Mouse (Mus musculus) midbrain, embryonic 14.5 days (tissue): ENCODE measurements around the gene Map2k3. TPM values are rescaled to one million over a fixed set of nuclear protein-coding genes. Genes with fewer than 3 reads are reported as not detected.
A peak's percentile ranks its signal among the peaks of the same experiment; 100 is the strongest.

Experiments
- ATAC-seq: fragments of 200-750 bp; cut with Nextera tagmentation; 2 replicates; pipeline ENCODE4 v1.8.0; 2017; ENCODE audit warnings: moderate number of reproducible peaks, moderate library complexity; ENCODE audit not compliant: low FRiP score, low TSS enrichment
- DNase-seq: peaks from one replicate; pipeline ENCODE4 v3.0.0-alpha.2; 2015
- H3K27ac ChIP-seq: fragments of 300-500 bp; sonication (generic); replicated peaks from 2 replicates; pipeline ENCODE4 v1.5.1; 2014; ENCODE audit warnings: mild to moderate bottlenecking, low read depth, low read length, moderate library complexity
- H3K27me3 ChIP-seq: fragments of 300-500 bp; sonication (generic); 2 replicates; pipeline ENCODE4 v1.6.1; 2014; ENCODE audit warnings: low read length, control low read depth, mixed read lengths; ENCODE audit not compliant: control insufficient read depth, insufficient read depth
- H3K36me3 ChIP-seq: fragments of 300-500 bp; sonication (generic); 2 replicates; pipeline ENCODE4 v1.6.1; 2014; ENCODE audit warnings: low read length, control low read depth; ENCODE audit not compliant: control insufficient read depth, insufficient read depth
- H3K4me1 ChIP-seq: fragments of 300-500 bp; sonication (generic); 2 replicates; pipeline ENCODE4 v1.6.1; 2014; ENCODE audit warnings: mild to moderate bottlenecking, antibody characterized with exemption, low read length, control low read depth; ENCODE audit not compliant: control insufficient read depth, insufficient read depth
- H3K4me2 ChIP-seq: fragments of 300-500 bp; sonication (generic); 2 replicates; pipeline ENCODE4 v1.6.1; 2014; ENCODE audit warnings: mild to moderate bottlenecking, low read length, moderate library complexity
- H3K4me3 ChIP-seq: fragments of 300-500 bp; sonication (generic); replicated peaks from 2 replicates; pipeline ENCODE4 v1.5.1; 2014; ENCODE audit warnings: low read depth, low read length
- H3K9ac ChIP-seq: fragments of 300-500 bp; sonication (generic); replicated peaks from 2 replicates; pipeline ENCODE4 v1.6.1; 2014; ENCODE audit warnings: mild to moderate bottlenecking, low read length, moderate library complexity
- H3K9me3 ChIP-seq: fragments of 300-500 bp; sonication (generic); 2 replicates; pipeline ENCODE4 v1.6.1; 2016; ENCODE audit warnings: low read length, control low read depth, mixed read lengths; ENCODE audit not compliant: control insufficient read depth
- WGBS: fragments of 180-500 bp; shearing (Covaris S2); extraction: QIAGEN DNeasy Blood & Tissue Kit; methylation state at CpG from one replicate; pipeline ENCODE4 v1.1.7; 2014; 5-methylcytosine and 5-hydroxymethylcytosine counted together
- polyA plus RNA-seq: library from polyadenylated mRNA; unstranded; fragments of >200 nt; fragmentation: Nextera tagmentation; extraction: Ambion mirVana; gene quantifications from 2 replicates; pipeline ENCODE4 v1.2.1, GENCODE M21; 2014

Gene Map2k3
- polyA plus RNA-seq, 1 experiment from 2014 or later, result 23.2 TPM

GRCm38 (mm10) chr11:60942263-60943015, 10.6 kb downstream of the Map2k3 start:
- no peak overlapping the region for H3K4me2 ChIP-seq
- H3K9me3 ChIP-seq, result no peaks in the 10 kb centered on the region
- no peak overlapping the region for H3K27ac ChIP-seq
- ATAC-seq, result no peak
- no peaks in the 10 kb centered on the region for H3K4me1 ChIP-seq
- DNase-seq, result no peak
- H3K4me3 ChIP-seq, result no peak overlapping the region
- 96% methylated on average over 9 of the region's 9 CpGs for WGBS
- peaks cover 44% of the 10 kb centered on the region for H3K36me3 ChIP-seq
- H3K9ac ChIP-seq, result no peak overlapping the region
- H3K27me3 ChIP-seq, result no peaks in the 10 kb centered on the region

- Histone ChIP-seq H3K4me1 (no peaks in the 10 kb centered on the region), H3K9ac (no peak overlapping the region), H3K27ac (no peak overlapping the region), H3K9me3 (no peaks in the 10 kb centered on the region), H3K4me3 (no peak overlapping the region), H3K4me2 (no peak overlapping the region), H3K36me3 (peaks cover 59% of the 10 kb centered on the region), H3K27me3 (no peaks in the 10 kb centered on the region)
- ATAC-seq (no peak), DNase-seq (no peak)
- 37% methylated on average over 4 of the region's 4 CpGs for WGBS
Measured at GRCm38 (mm10) chr11:60945003-60945402, 13.2 kb downstream of the Map2k3 start.

GRCm38 (mm10) chr11:60951896-60952295, 20.1 kb downstream of the Map2k3 start:
- DNase-seq (no peak), ATAC-seq (no peak)
- Histone ChIP-seq H3K4me1 (no peaks in the 10 kb centered on the region), H3K27me3 (no peaks in the 10 kb centered on the region), H3K9me3 (no peaks in the 10 kb centered on the region), H3K4me2 (no peak overlapping the region), H3K4me3 (no peak overlapping the region), H3K36me3 (peaks cover 43% of the 10 kb centered on the region), H3K9ac (no peak overlapping the region), H3K27ac (no peak overlapping the region)
- 97% methylated on average over 5 of the region's 5 CpGs for WGBS

- Histone ChIP-seq H3K27ac (no peak overlapping the region), H3K9me3 (no peaks in the 10 kb centered on the region), H3K4me2 (no peak overlapping the region), H3K4me3 (no peak overlapping the region), H3K9ac (no peak overlapping the region), H3K4me1 (no peaks in the 10 kb centered on the region), H3K27me3 (no peaks in the 10 kb centered on the region), H3K36me3 (peaks cover 38% of the 10 kb centered on the region)
- ATAC-seq (no peak), DNase-seq (no peak)
- 91% methylated on average over 3 of the region's 3 CpGs for WGBS
Measured at GRCm38 (mm10) chr11:60952362-60952761, 20.5 kb downstream of the Map2k3 start.

- DNase-seq, result no peak
- 95% methylated on average over 6 of the region's 6 CpGs for WGBS
- H3K4me2 ChIP-seq, result no peak overlapping the region
Measured at GRCm38 (mm10) chr11:60952986-60953385, 21.2 kb downstream of the Map2k3 start.

GRCm38 (mm10) chr11:60953803-60954202, 22.0 kb downstream of the Map2k3 start:
- no peaks in the 10 kb centered on the region for H3K4me1 ChIP-seq
- H3K9me3 ChIP-seq, result no peaks in the 10 kb centered on the region
- peak overlapping the region; percentile 39 for H3K4me2 ChIP-seq
- no peak overlapping the region for H3K27ac ChIP-seq
- H3K27me3 ChIP-seq, result no peaks in the 10 kb centered on the region
- H3K9ac ChIP-seq, result no peak overlapping the region
- peak; percentile 97 for DNase-seq
- ATAC-seq, result peak; percentile 87
- H3K36me3 ChIP-seq, result peaks cover 30% of the 10 kb centered on the region
- WGBS, result 6% methylated on average over 15 of the region's 15 CpGs
- H3K4me3 ChIP-seq, result no peak overlapping the region

More at GRCm38 (mm10) chr11:60952986-60953385, 21.2 kb downstream of the Map2k3 start:
- peaks cover 36% of the 10 kb centered on the region for H3K36me3 ChIP-seq
- no peak overlapping the region for H3K27ac ChIP-seq
- no peak overlapping the region for H3K9ac ChIP-seq
- H3K27me3 ChIP-seq, result no peaks in the 10 kb centered on the region
- no peak for ATAC-seq
- no peaks in the 10 kb centered on the region for H3K4me1 ChIP-seq
- no peaks in the 10 kb centered on the region for H3K9me3 ChIP-seq
- no peak overlapping the region for H3K4me3 ChIP-seq

GRCm38 (mm10) chr11:60954255-60955104, 22.6 kb downstream of the Map2k3 start:
- Histone ChIP-seq H3K36me3 (peaks cover 26% of the 10 kb centered on the region), H3K9me3 (no peaks in the 10 kb centered on the region), H3K4me1 (no peaks in the 10 kb centered on the region), H3K27ac (no peak overlapping the region), H3K4me3 (no peak overlapping the region), H3K9ac (no peak overlapping the region), H3K4me2 (peak overlapping the region; percentile 39), H3K27me3 (no peaks in the 10 kb centered on the region)
- WGBS, result 74% methylated on average over 10 of the region's 10 CpGs
- ATAC-seq, result no peak
- no peak for DNase-seq

- ATAC-seq (no peak), DNase-seq (no peak)
- Histone ChIP-seq H3K4me3 (no peak overlapping the region), H3K4me2 (no peak overlapping the region), H3K27ac (no peak overlapping the region), H3K9me3 (no peaks in the 10 kb centered on the region), H3K9ac (no peak overlapping the region), H3K27me3 (no peaks in the 10 kb centered on the region), H3K36me3 (peaks cover 19% of the 10 kb centered on the region), H3K4me1 (no peaks in the 10 kb centered on the region)
- WGBS, result 76% methylated on average over 9 of the region's 9 CpGs
Measured at GRCm38 (mm10) chr11:60955621-60956383, 24.0 kb downstream of the Map2k3 start.
